Mouse (Mus musculus) forebrain, embryonic 11.5 days (tissue): ENCODE results near the gene Sh3tc1. TPM values are rescaled to one million over a fixed set of nuclear protein-coding genes. Genes with fewer than 3 reads are reported as not detected.

Experiments
- ATAC-seq: fragments of 200-750 bp; cut with Nextera tagmentation; replicated peaks from 2 replicates; pipeline ENCODE4 v1.8.0; 2017; ENCODE audit warnings: moderate TSS enrichment; ENCODE audit not compliant: low FRiP score
- DNase-seq: peaks from one replicate; pipeline ENCODE4 v3.0.0-alpha.2; 2017; ENCODE audit warnings: low spot score
- H3K27ac ChIP-seq: fragments of 300-500 bp; sonication (generic); 2 replicates; pipeline ENCODE4 v1.5.1; 2014; ENCODE audit warnings: low read depth, low read length
- H3K27me3 ChIP-seq: fragments of 300-500 bp; sonication (generic); 2 replicates; pipeline ENCODE4 v1.6.1; 2014; ENCODE audit warnings: mild to moderate bottlenecking, low read length, mixed read lengths; ENCODE audit not compliant: control insufficient read depth, insufficient read depth
- H3K36me3 ChIP-seq: fragments of 300-500 bp; sonication (generic); 2 replicates; pipeline ENCODE4 v1.6.1; 2014; ENCODE audit warnings: mild to moderate bottlenecking, low read length, moderate library complexity, mixed read lengths; ENCODE audit not compliant: control insufficient read depth, insufficient read depth
- H3K4me1 ChIP-seq: fragments of 300-500 bp; sonication (generic); replicated peaks from 2 replicates; pipeline ENCODE4 v1.6.1; 2014; ENCODE audit warnings: low read length, mixed read lengths; ENCODE audit not compliant: control insufficient read depth, insufficient read depth
- H3K4me2 ChIP-seq: fragments of 300-500 bp; sonication (generic); 2 replicates; pipeline ENCODE4 v1.6.1; 2014; ENCODE audit warnings: low read depth, mild to moderate bottlenecking, low read length, moderate library complexity, mixed read lengths; ENCODE audit not compliant: severe bottlenecking
- H3K4me3 ChIP-seq: fragments of 300-500 bp; sonication (generic); 2 replicates; pipeline ENCODE4 v1.5.1; 2014; ENCODE audit warnings: low read depth, low read length
- H3K9ac ChIP-seq: fragments of 300-500 bp; sonication (generic); 2 replicates; pipeline ENCODE4 v1.6.1; 2014; ENCODE audit warnings: low read length
- H3K9me3 ChIP-seq: fragments of 300-500 bp; sonication (generic); 2 replicates; pipeline ENCODE4 v1.6.1; 2016; ENCODE audit warnings: low read length, mixed read lengths; ENCODE audit not compliant: control insufficient read depth
- whole genome bisulfite sequencing: fragments of 180-500 bp; shearing (Covaris S2); extraction: QIAGEN DNeasy Blood & Tissue Kit; methylation state at CpG from one replicate; pipeline ENCODE4 v1.1.7; 2014; 5-methylcytosine and 5-hydroxymethylcytosine counted together
- polyA plus RNA-seq: library from polyadenylated mRNA; unstranded; fragments of >200 nt; fragmentation: Nextera tagmentation; extraction: Ambion mirVana; gene quantifications from 2 replicates; pipeline ENCODE4 v1.2.1, GENCODE M21; 2014

Gene Sh3tc1
- polyA plus RNA-seq, 1 experiment from 2014 or later = 3.4 TPM

DNA sequence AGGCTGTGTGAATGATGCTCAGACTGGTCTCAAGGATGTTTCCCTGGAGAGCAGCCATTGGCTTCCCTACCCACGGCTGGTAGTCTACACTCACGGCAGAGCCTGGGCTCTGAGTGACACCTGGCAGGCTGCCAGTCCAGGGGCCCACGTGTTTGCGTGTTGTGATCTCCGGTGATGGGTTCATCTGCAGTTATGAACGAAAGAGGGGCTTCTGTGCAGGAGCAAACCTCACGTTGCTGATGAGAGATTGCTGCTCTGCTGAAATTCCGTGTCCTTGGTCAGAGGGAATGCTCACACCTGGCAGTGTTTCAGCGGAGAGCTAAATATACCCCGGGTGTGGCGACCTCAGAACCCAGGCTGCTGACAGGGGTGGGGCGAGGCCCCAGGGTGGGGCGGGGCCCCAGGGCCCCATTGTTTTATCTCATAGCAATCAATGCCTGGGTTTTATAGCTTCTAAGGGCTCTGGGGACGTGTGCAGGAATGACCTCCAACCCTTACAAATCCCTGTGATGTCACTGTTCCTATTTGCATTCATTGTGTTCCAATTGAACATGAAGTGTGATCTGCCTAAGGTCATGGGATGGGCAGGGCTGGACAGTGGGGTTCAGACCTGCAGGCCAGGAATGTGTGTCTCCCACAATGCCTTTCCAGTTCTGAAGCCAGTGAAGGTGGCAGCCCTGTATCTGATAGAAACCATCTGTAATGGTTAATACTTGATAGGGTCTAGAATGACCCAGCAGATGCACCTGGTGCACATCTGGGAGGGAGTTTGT is 31.3 kb upstream of the Sh3tc1 start:
- no peaks in the 10 kb centered on the region for H3K36me3 ChIP-seq
- no peak overlapping the region for H3K9ac ChIP-seq
- 83% methylated on average over 14 of the region's 14 CpGs for WGBS
- H3K27ac ChIP-seq = no peak overlapping the region
- no peak for ATAC-seq
- no peaks in the 10 kb centered on the region for H3K4me1 ChIP-seq
- no peak overlapping the region for H3K4me2 ChIP-seq
- DNase-seq = no peak
- no peak overlapping the region for H3K4me3 ChIP-seq
- H3K27me3 ChIP-seq = no peaks in the 10 kb centered on the region
- no peaks in the 10 kb centered on the region for H3K9me3 ChIP-seq

DNA sequence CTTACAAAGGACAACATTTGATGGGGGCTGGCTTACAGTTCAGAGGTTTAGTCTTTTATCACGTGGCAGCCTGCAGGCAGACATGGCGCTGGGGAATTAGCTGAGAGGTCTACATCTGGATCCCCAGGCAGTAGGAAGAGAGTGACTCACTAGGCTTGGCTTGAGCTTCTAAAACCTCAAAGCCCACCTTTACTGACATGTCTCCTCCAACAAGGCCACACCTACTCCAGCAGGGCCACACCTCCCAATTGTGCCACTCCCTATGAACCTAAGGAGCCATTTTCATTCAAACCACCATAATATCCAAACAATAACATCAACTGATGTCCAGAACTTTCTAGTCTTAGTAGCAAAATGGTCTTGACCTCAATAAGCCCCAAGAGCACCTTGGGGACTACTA is 30.5 kb upstream of the Sh3tc1 start:
- ATAC-seq = no peak
- Histone ChIP-seq H3K9me3 (no peaks in the 10 kb centered on the region), H3K27me3 (no peaks in the 10 kb centered on the region), H3K4me2 (no peak overlapping the region), H3K4me1 (no peaks in the 10 kb centered on the region), H3K4me3 (no peak overlapping the region), H3K36me3 (no peaks in the 10 kb centered on the region), H3K9ac (no peak overlapping the region), H3K27ac (no peak overlapping the region)
- WGBS = 72% methylated on average over 2 of the region's 2 CpGs
- DNase-seq = no peak

DNA sequence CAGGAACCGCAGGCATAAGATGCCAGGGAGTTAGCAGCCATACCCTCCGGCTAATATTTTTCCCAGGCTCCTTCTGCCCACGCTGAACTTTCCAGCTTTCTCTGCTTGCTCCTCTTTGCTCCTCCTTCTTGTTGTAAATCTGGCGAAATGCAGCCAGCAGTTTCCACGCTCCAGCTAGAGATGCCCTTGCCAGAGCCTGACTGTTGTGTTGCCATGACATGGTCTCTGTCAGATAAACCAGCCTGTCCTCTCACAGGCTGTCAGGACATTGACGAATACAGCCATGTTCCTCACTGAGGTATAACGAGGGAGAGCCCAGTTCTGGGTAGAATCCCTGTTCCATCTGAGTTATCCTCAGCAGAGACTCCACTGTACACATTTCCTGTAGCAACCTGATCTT is 29.2 kb upstream of the Sh3tc1 start:
- H3K9ac ChIP-seq = no peak overlapping the region
- no peaks in the 10 kb centered on the region for H3K9me3 ChIP-seq
- no peak overlapping the region for H3K27ac ChIP-seq
- 87% methylated on average over 7 of the region's 7 CpGs for WGBS
- H3K4me2 ChIP-seq = no peak overlapping the region
- no peaks in the 10 kb centered on the region for H3K27me3 ChIP-seq
- no peak for DNase-seq
- H3K4me1 ChIP-seq = no peaks in the 10 kb centered on the region
- H3K4me3 ChIP-seq = no peak overlapping the region
- ATAC-seq = no peak
- H3K36me3 ChIP-seq = no peaks in the 10 kb centered on the region

DNA sequence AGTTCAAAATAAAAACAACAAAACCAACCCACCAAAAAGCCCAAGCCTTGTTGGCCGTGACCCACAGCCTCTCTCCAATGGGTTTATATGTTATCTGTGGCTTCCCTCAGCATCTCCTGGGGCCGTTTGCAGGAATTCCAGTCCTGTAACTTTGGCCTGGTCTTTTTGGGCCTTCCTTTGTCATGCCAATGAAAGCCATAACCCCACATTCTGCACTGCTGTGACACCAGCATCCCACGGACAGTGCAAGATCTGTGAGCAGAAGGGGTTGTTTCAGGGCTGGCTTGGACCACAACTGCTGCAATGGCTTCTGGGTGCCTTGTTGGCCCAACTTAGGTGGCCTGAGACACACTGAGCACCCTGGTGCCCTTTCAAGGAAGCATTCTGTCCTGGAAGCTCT is 28.7 kb upstream of the Sh3tc1 start:
- Histone ChIP-seq H3K27ac (no peak overlapping the region), H3K4me2 (no peak overlapping the region), H3K9ac (no peak overlapping the region), H3K4me3 (no peak overlapping the region), H3K9me3 (no peaks in the 10 kb centered on the region), H3K36me3 (no peaks in the 10 kb centered on the region), H3K4me1 (no peaks in the 10 kb centered on the region), H3K27me3 (no peaks in the 10 kb centered on the region)
- WGBS = 68% methylated on average over 3 of the region's 3 CpGs
- DNase-seq (no peak), ATAC-seq (no peak)

DNA sequence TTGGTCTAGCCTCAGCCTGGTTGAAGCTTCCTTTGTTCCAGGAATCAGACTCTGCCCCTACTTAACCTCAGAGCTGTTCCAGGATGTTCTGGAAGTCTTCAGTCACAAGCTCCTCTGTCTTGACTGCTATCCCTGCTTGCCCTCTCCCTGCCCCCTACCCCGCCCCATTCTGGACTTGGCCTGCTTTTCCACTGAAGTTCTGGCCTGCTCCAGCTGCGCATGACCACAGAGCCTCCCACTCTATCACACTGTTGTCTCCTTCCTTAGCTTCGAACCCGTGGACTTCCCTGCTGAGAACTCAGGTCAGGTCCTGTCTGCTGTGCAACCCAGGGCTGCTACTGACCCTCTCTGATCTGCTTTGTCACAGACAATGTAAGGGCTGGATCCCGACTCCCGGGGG is 26.1 kb upstream of the Sh3tc1 start:
- H3K9ac ChIP-seq = no peak overlapping the region
- WGBS = 81% methylated on average over 6 of the region's 6 CpGs
- H3K4me1 ChIP-seq = no peaks in the 10 kb centered on the region
- no peak overlapping the region for H3K4me3 ChIP-seq
- no peak overlapping the region for H3K27ac ChIP-seq
- H3K27me3 ChIP-seq = no peaks in the 10 kb centered on the region
- DNase-seq (no peak), ATAC-seq (no peak)
- H3K36me3 ChIP-seq = no peaks in the 10 kb centered on the region
- no peak overlapping the region for H3K4me2 ChIP-seq
- no peaks in the 10 kb centered on the region for H3K9me3 ChIP-seq

DNA sequence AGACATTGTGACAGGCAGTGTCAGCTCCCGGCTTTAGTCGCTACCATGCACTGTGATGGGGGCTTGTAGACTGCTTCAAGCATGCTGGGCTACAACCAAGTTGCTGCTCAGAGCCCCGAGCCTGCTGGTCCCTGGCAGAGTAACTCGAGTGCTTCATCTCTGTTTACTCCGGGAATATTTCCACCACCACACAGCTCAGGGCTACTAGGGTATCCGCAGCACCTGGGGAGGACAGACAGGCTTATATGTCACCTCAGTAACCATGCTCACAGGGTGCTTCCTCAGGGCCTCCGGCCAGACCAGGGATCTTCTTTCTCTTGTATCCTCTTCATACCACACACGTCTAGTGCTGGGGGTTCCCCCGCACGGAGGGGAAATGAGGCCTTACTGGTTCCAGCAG is 23.1 kb upstream of the Sh3tc1 start:
- H3K27me3 ChIP-seq = peaks cover 24% of the 10 kb centered on the region

DNA sequence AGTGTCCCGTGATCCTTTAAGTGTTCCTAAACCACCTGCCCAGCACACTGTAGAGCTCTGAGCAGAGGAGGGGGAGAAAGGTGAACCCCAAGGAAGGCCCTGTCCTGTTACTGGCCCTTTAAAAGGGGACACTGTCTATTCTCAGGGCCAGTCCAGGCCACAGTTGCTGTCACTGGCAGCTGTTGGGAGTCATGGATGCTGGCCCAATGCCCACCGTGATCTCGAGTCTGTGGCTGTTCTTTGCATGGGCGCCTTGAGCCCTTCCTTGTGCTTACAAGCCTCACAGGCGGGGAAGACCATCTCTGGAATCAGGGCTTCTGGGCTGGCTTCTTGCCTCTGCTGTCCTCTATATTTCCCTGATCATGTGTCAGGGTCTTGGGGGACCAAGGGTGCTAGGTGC is 22.6 kb upstream of the Sh3tc1 start:
- Histone ChIP-seq H3K27ac (no peak overlapping the region), H3K4me3 (no peak overlapping the region), H3K9me3 (no peaks in the 10 kb centered on the region), H3K27me3 (peaks cover 24% of the 10 kb centered on the region), H3K36me3 (no peaks in the 10 kb centered on the region), H3K9ac (no peak overlapping the region), H3K4me2 (no peak overlapping the region), H3K4me1 (peaks cover 3% of the 10 kb centered on the region)
- ATAC-seq (no peak), DNase-seq (no peak)
- 86% methylated on average over 5 of the region's 5 CpGs for WGBS

More for the DNA sequence above, 23.1 kb upstream of the Sh3tc1 start:
- Histone ChIP-seq H3K9me3 (no peaks in the 10 kb centered on the region), H3K9ac (no peak overlapping the region), H3K4me1 (peaks cover 3% of the 10 kb centered on the region), H3K4me3 (no peak overlapping the region), H3K4me2 (no peak overlapping the region), H3K36me3 (no peaks in the 10 kb centered on the region), H3K27ac (no peak overlapping the region)
- no peak for ATAC-seq
- 79% methylated on average over 10 of the region's 10 CpGs for WGBS
- DNase-seq = no peak

DNA sequence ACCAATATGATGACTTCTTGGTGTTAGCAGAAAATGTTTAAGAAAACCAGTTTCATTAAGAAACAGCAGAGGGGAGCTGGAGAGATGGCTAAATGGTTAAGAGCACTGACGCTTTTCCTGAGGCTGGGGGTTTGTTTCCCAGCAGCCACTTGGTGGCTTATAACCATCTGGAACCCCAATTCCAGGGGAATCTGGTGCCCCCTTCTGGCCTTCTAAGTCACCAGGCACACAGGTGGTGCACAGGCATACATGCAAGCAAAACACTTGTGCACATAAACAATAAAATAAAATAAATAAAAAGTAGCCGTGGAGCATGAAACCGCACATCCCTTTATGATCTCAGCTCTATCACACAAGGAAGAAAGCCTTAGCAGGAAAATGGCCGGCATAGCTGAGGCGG is 21.5 kb upstream of the Sh3tc1 start:
- no peaks in the 10 kb centered on the region for H3K9me3 ChIP-seq
- H3K27ac ChIP-seq = no peak overlapping the region
- no peak for ATAC-seq
- DNase-seq = no peak
- H3K9ac ChIP-seq = no peak overlapping the region
- H3K4me1 ChIP-seq = peaks cover 6% of the 10 kb centered on the region
- peaks cover 24% of the 10 kb centered on the region for H3K27me3 ChIP-seq
- H3K36me3 ChIP-seq = no peaks in the 10 kb centered on the region
- WGBS = 76% methylated on average over 5 of the region's 5 CpGs
- no peak overlapping the region for H3K4me3 ChIP-seq
- H3K4me2 ChIP-seq = no peak overlapping the region
